Mouse (Mus musculus) CH12.LX (cell line): ENCODE measurements around the gene Cep170b. TPM values are rescaled to one million over a fixed set of nuclear protein-coding genes. Genes with fewer than 3 reads are reported as not detected.
A peak's percentile ranks its signal among the peaks of the same experiment; 100 is the strongest.

ENCODE experiments used
- DNase-seq: peaks from one replicate; pipeline ENCODE4 v3.0.0-alpha.2; 2013; ENCODE audit errors: extremely low read depth
- H3K27ac ChIP-seq: 2 replicates; pipeline ENCODE4 v1.5.1; 2012; ENCODE audit warnings: low read depth, mild to moderate bottlenecking, control low read depth, moderate library complexity; ENCODE audit not compliant: insufficient read depth
- H3K27me3 ChIP-seq: replicated peaks from 2 replicates; pipeline ENCODE3; 2012; ENCODE audit warnings: inconsistent platforms
- H3K36me3 ChIP-seq, 2 experiments: replicated peaks in 1 of 2; 2 replicates each; pipeline versions ENCODE3 to v1.6.1; 2012; ENCODE audit warnings: inconsistent platforms in 1 of 2, low read length in 1 of 2, mild to moderate bottlenecking in 1 of 2, mixed read lengths in 1 of 2, moderate library complexity in 1 of 2; ENCODE audit not compliant: control insufficient read depth in 1 of 2, insufficient read depth in 1 of 2
- H3K4me1 ChIP-seq, 2 experiments: 2 replicates each; pipeline ENCODE4 v1.6.1; 2012; ENCODE audit warnings: inconsistent platforms in 1 of 2, moderate library complexity in 1 of 2; ENCODE audit not compliant: insufficient read depth in 2 of 2, control insufficient read depth in 1 of 2
- H3K4me2 ChIP-seq: 2 replicates; pipeline ENCODE4 v1.6.1; 2012; ENCODE audit warnings: low read depth, mild to moderate bottlenecking, control low read depth; ENCODE audit not compliant: poor library complexity, insufficient read depth, severe bottlenecking
- H3K4me3 ChIP-seq, 3 experiments: fragments of 150-350 bp in 1 of 3; sonication (generic) in 1 of 3; replicated peaks in 1 of 3; 2 replicates each; pipeline versions ENCODE3 to v1.5.1; 2011 to 2012; ENCODE audit warnings: low read depth in 2 of 3, low read length in 2 of 3, mild to moderate bottlenecking in 2 of 3, moderate library complexity in 2 of 3, control low read depth in 1 of 3, improper control_type of control experiment in 1 of 3, inconsistent platforms in 1 of 3, mixed read lengths in 1 of 3; ENCODE audit not compliant: poor library complexity in 1 of 3
- H3K79me2 ChIP-seq: replicated peaks from 2 replicates; pipeline ENCODE4 v1.6.1; 2012; ENCODE audit warnings: mild to moderate bottlenecking, moderate library complexity; ENCODE audit not compliant: control insufficient read depth, poor library complexity, insufficient read depth, severe bottlenecking; ENCODE audit errors: extremely low read depth
- H3K9ac ChIP-seq: 2 replicates; pipeline ENCODE4 v1.6.1; 2012; ENCODE audit warnings: low read depth, mild to moderate bottlenecking, control low read depth, moderate library complexity; ENCODE audit not compliant: insufficient read depth
- H3K9me3 ChIP-seq: replicated peaks from 2 replicates; pipeline ENCODE3; 2012; ENCODE audit warnings: low read length, inconsistent platforms, mixed read lengths
- BHLHE40 ChIP-seq: IDR thresholded peaks from 2 replicates; pipeline ENCODE4 v1.6.1; 2011; ENCODE audit warnings: mild to moderate bottlenecking, low read depth, low read length, improper control_type of control experiment
- CHD1 ChIP-seq: IDR thresholded peaks from 2 replicates; pipeline ENCODE4 v1.6.1; 2012; ENCODE audit warnings: low read depth, low read length, improper control_type of control experiment, inconsistent platforms
- CTCF ChIP-seq, 2 experiments: IDR thresholded peaks in 1 of 2; conservative IDR thresholded peaks in 1 of 2; 2 replicates each; pipeline ENCODE4 v1.5.1; 2011 to 2012; ENCODE audit warnings: low read depth in 2 of 2, low read length in 2 of 2, improper control_type of control experiment in 1 of 2, inconsistent platforms in 1 of 2, mild to moderate bottlenecking in 1 of 2, moderate library complexity in 1 of 2
- EP300 ChIP-seq: IDR thresholded peaks from 2 replicates; pipeline ENCODE4 v1.6.1; 2011; ENCODE audit warnings: low read length, improper control_type of control experiment
- ETS1 ChIP-seq: conservative IDR thresholded peaks from 2 replicates; pipeline ENCODE4 v1.6.1; 2012; ENCODE audit warnings: low read depth, mild to moderate bottlenecking, inconsistent platforms, low read length, improper control_type of control experiment, moderate library complexity
- HCFC1 ChIP-seq: IDR thresholded peaks from 2 replicates; pipeline ENCODE4 v1.6.1; 2012; ENCODE audit warnings: low read depth, mild to moderate bottlenecking, inconsistent platforms, low read length, improper control_type of control experiment
- IRF4 ChIP-seq: IDR thresholded peaks from 2 replicates; pipeline ENCODE4 v1.6.1; 2014; ENCODE audit warnings: low read depth, mild to moderate bottlenecking, inconsistent platforms, low read length, improper control_type of control experiment
- JUN ChIP-seq: IDR thresholded peaks from 2 replicates; pipeline ENCODE4 v1.6.1; 2011; ENCODE audit warnings: low read depth, mild to moderate bottlenecking, low read length, improper control_type of control experiment, moderate library complexity; ENCODE audit not compliant: insufficient read depth
- KAT2A ChIP-seq: IDR thresholded peaks from 2 replicates; pipeline ENCODE4 v1.6.1; 2012; ENCODE audit warnings: low read length, improper control_type of control experiment, inconsistent platforms; ENCODE audit not compliant: insufficient replicate concordance
- MAFK ChIP-seq: IDR thresholded peaks from 2 replicates; pipeline ENCODE4 v1.6.1; 2011; ENCODE audit warnings: low read length, improper control_type of control experiment; ENCODE audit not compliant: insufficient replicate concordance
- MAX ChIP-seq: IDR thresholded peaks from 2 replicates; pipeline ENCODE4 v1.6.1; 2011; ENCODE audit warnings: low read length, improper control_type of control experiment
- MAZ ChIP-seq: IDR thresholded peaks from 2 replicates; pipeline ENCODE4 v1.6.1; 2012; ENCODE audit warnings: low read depth, mild to moderate bottlenecking, inconsistent platforms, low read length, improper control_type of control experiment, moderate library complexity
- MYC ChIP-seq: IDR thresholded peaks from 2 replicates; pipeline ENCODE4 v1.6.1; 2011; ENCODE audit warnings: low read depth, mild to moderate bottlenecking, improper control_type of control experiment, low read length
- NELFE ChIP-seq: IDR thresholded peaks from 2 replicates; pipeline ENCODE4 v1.6.1; 2011; ENCODE audit warnings: low read depth, low read length, improper control_type of control experiment
- NRF1 ChIP-seq: IDR thresholded peaks from 2 replicates; pipeline ENCODE4 v1.6.1; 2014; ENCODE audit warnings: low read depth, mild to moderate bottlenecking, inconsistent platforms, low read length, improper control_type of control experiment, moderate library complexity
- PAX5 ChIP-seq: IDR thresholded peaks from 2 replicates; pipeline ENCODE4 v1.6.1; 2012; ENCODE audit warnings: low read length, inconsistent platforms, mixed read lengths
- RAD21 ChIP-seq: IDR thresholded peaks from 2 replicates; pipeline ENCODE4 v1.6.1; 2011; ENCODE audit warnings: low read depth, mild to moderate bottlenecking, low read length, improper control_type of control experiment, moderate library complexity
- RCOR1 ChIP-seq: conservative IDR thresholded peaks from 2 replicates; pipeline ENCODE4 v1.6.1; 2012; ENCODE audit warnings: low read depth, mild to moderate bottlenecking, inconsistent platforms, low read length, improper control_type of control experiment
- SMC3 ChIP-seq: IDR thresholded peaks from 2 replicates; pipeline ENCODE4 v1.6.1; 2011; ENCODE audit warnings: low read depth, low read length, improper control_type of control experiment
- TBP ChIP-seq: conservative IDR thresholded peaks from 2 replicates; pipeline ENCODE4 v1.6.1; 2011; ENCODE audit warnings: low read depth, low read length, improper control_type of control experiment
- ZKSCAN1 ChIP-seq: IDR thresholded peaks from 2 replicates; pipeline ENCODE4 v1.6.1; 2012; ENCODE audit warnings: low read depth, inconsistent platforms, low read length, improper control_type of control experiment, borderline replicate concordance
- dilution Hi-C: fragments of 300-500 bp; cut with MboI; formaldehyde crosslinking; loops from 2 replicates; pipeline ENCODE4 v1.14.3; 2020; ENCODE audit warnings: low sequenced_read_pairs; ENCODE audit not compliant: extremely low pct_unique_long_range_greater_than_20kb, extremely low pct_ligation_motif_present
- in situ Hi-C: fragments of 300-500 bp; cut with MboI; formaldehyde crosslinking; loops from 3 replicates; pipeline ENCODE4 v1.14.3; 2019; ENCODE audit warnings: low sequenced_read_pairs, low pct_ligation_motif_present, low pct_unique_long_range_greater_than_20kb, mixed read lengths
- polyA plus RNA-seq: library from polyadenylated mRNA; unstranded; fragments of >175 nt; gene quantifications from 2 replicates; pipeline ENCODE4 v1.2.1, GENCODE M21; 2012; ENCODE audit warnings: low read depth; ENCODE audit not compliant: insufficient read length
- total RNA-seq, 2 experiments: library from RNA; depleted of rRNA; stranded (reverse); fragments of 300-350 nt in 1 of 2; fragments of >200 nt in 1 of 2; gene quantifications; 2 replicates each; pipeline ENCODE4 v1.2.3; 2012 to 2014

The Cep170b gene
- total and polyA plus RNA-seq, 3 experiments: 39.1 to 63.1 (median 48.1) TPM

DNA sequence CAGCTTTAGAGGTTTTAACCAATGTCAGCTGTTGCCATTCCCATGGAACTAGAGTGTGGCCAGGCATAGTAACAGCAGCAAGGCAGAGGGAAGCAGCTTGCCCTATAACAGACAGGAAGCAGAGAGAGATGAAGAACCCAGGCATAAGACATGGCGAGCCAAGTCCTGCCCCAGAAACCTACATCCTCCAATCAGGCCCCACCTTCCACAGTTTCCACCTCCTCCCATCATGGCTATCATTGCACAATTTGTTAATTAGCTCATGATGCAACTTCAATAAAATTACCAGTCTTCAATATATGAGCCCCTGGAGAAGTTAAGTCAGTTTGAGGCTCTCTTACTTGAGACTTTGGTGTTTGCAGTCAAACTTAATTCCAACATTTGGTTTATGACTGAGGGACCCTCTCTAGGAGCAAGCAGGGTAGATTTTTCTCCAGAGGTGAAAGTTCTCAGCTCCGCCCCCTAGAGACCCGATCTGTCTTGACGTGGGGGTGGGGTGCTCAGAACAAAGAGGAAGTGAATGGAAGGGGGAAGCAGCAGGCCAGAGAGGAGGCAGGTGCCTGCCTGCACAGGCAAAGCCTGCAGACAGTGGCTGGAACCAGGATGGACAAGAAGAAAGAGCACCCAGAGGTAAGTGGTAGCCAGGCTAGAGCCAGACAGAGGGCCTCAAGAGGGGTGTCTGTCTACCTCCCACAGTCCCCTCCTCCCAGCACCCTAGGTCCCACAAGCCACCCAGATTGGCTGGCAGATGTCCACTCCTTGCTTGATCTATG lies 40.1 kb downstream of the Cep170b start, which contains the start of gene Pld4 (continued):
- TF ChIP-seq RCOR1 (no peak), EP300 (peak; percentile 56), MYC (no peak), PAX5 (no peak), RAD21 (no peak), IRF4 (peak; percentile 61; the same call in 1 of the 2 replicates), ZKSCAN1 (no peak), SMC3 (no peak)

DNA sequence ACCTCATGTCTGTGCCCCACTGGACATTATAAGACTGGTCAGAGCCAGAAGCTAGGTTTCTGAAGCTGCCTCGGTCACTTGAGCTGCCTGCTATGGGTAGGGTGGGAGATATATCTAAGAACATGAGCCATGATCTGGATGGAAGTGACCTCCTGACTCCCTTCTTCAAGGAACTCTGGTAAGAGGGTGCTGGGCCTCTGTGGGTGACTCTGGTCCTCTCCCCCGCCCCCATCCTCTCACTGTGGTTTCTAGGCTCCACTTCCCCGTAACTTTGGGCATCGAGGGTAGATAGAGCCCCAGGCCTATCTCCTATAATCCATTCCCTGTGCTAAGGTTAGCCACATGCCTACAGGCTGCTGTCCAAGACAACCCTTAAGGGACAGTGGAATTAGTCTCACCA lies 41.2 kb downstream of the Cep170b start:
- peaks cover 12 to 30% of the 10 kb centered on the region in 2 experiments for H3K4me1 ChIP-seq
- DNase-seq: no peak
- H3K27ac ChIP-seq: peak overlapping the region; percentile 92
- H3K4me2 ChIP-seq: peak overlapping the region; percentile 23
- H3K9ac ChIP-seq: peak overlapping the region; percentile 75
- no peak for TF ChIP-seq MAZ
- TF ChIP-seq NRF1: no peak
- no peak for TF ChIP-seq MAX
- no peak for TF ChIP-seq CHD1
- TF ChIP-seq KAT2A: no peak
- no peak for TF ChIP-seq JUN
- no peak for TF ChIP-seq IRF4
- no peak for TF ChIP-seq SMC3
- TF ChIP-seq TBP: no peak
- TF ChIP-seq HCFC1: no peak
- TF ChIP-seq BHLHE40: no peak
- TF ChIP-seq NELFE: no peak
- no peak for TF ChIP-seq PAX5
- TF ChIP-seq ETS1: no peak
- no peak for TF ChIP-seq MAFK
- no peak for TF ChIP-seq CTCF (conservative IDR thresholded peaks at IDR 0.05 in 1 of 2, IDR thresholded peaks at IDR 0.05 in 1 of 2; ENCODE audit: low read depth in 2 of 2, low read length in 2 of 2)
- H3K79me2 ChIP-seq: no peaks in the 10 kb centered on the region
- in situ Hi-C loops: no loop called here
- H3K36me3 ChIP-seq: peaks cover 25 to 34% of the 10 kb centered on the region in 2 experiments
- H3K9me3 ChIP-seq: peaks cover 14% of the 10 kb centered on the region
- H3K4me3 ChIP-seq: peak overlapping the region; percentile 65 to 83 (median 66)
- dilution Hi-C loops: no loop called here
- no peaks in the 10 kb centered on the region for H3K27me3 ChIP-seq
